Mouse (Mus musculus): Measurements from ENCODE around the gene Clec12a. TPM values are rescaled to one million over a fixed set of nuclear protein-coding genes. Genes with fewer than 3 reads are reported as not detected.
A peak's percentile ranks its signal among the peaks of the same experiment; 100 is the strongest.

Gene Clec12a
- total RNA-seq, 2 experiments from 2014 or later: 0.10 TPM; not detected in 1

DNA sequence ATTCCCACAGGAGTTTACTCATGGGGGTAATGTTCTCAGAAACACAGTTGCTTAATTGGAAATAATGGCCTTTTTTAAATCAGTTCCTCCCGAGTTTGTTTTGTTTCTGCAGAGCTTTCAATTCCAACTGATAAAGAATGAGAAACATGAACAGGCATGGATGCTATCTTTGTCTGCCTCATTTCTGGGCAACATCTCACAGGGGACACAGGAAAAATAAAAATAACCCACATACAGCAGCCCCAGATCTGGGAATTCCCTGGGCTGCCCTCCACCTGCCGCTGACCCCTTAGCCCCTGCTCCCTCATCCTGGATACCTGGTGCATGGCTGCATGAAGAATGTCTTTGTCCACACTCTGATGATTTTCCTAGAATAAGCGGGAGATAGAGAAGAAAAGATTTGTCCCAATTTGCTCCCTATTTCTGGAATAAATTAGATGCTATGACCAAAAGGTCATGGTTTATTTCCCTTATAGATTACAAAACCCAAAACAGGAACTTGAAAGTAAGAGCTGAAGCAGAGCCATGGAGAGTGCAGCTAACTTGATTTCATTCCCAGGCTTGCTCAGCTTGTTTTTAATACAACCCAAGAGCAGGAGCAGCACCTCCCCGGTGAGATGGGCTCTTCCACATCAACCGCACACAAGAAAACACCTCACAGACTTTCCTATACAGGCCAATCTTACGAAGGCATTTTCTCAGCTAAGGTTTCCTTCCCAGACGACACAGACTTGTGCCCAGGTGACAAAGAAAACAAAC is 27.1 kb downstream of the Clec12a start:
- intact Hi-C loops (cut with DNase I; ENCODE audit: low total_unique reads): loop anchor here (10.0 kb wide), 2 partner anchors 105 to 515 kb away; no protein-coding TSS in a partner anchor
- no peak for DNase-seq

- intact Hi-C loops (cut with DNase I; ENCODE audit: low total_unique reads): no loop called here
These were observed 32.5 kb downstream of the Clec12a start for GRCm38 (mm10) chr6:129374937-129375471.

GRCm38 (mm10) chr6:129380454-129380853 is 38.0 kb downstream of the Clec12a start:
- no peak for DNase-seq
- intact Hi-C loops (cut with DNase I; ENCODE audit: low total_unique reads): no loop called here

More at GRCm38 (mm10) chr6:129374937-129375471, 32.5 kb downstream of the Clec12a start:
- DNase-seq: no peak

DNA sequence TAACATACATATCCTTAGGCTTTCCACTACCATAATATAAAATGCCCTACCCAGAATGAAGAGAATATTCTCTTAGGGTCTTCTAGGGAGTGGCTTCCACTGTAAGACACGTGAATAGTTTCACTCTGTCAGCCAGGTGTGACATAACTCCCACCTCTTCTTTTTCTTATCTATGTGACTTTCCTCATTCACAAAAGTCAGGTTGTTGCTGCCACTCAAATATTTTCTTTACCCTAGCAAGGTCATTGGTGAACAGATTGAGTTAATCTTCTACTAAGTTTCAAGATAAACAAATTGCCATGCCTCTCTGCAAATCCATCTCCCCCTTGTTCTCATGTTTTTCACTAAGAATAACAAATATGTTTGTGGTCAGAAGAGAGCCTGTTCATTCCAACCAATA is 39.2 kb downstream of the Clec12a start:
- intact Hi-C loops (cut with DNase I; ENCODE audit: low total_unique reads): no loop called here
- DNase-seq: no peak

DNA sequence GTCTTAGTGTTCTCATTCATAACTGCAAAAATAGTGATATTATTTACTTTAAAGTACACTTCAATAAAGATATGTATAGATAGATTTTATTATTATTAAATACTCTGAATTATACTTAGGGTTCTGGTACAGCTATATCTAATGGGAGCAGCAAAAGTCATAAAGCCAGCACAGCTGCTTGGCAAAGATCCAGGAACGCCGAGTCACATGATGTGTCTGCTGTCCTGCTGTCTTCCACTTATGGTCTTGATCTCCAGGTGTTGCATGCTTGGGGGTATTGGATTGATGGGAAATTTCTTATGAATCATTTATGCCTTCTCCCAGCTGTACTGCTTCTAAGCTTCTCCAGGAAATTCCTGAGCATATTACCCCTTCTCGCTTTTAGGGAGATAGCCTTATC is 41.0 kb downstream of the Clec12a start:
- DNase-seq: no peak
- intact Hi-C loops (cut with DNase I; ENCODE audit: low total_unique reads): no loop called here

- no peak for DNase-seq
- intact Hi-C loops (cut with DNase I; ENCODE audit: low total_unique reads): no loop called here
These were observed 42.5 kb downstream of the Clec12a start for GRCm38 (mm10) chr6:129385000-129385399.

GRCm38 (mm10) chr6:129385774-129386173 is 43.3 kb downstream of the Clec12a start, which contains the start of gene Clec12b:
Clec12b (minus strand) TSS chr6:129385874.
- intact Hi-C loops (cut with DNase I; ENCODE audit: low total_unique reads): no loop called here
- DNase-seq: no peak

DNA sequence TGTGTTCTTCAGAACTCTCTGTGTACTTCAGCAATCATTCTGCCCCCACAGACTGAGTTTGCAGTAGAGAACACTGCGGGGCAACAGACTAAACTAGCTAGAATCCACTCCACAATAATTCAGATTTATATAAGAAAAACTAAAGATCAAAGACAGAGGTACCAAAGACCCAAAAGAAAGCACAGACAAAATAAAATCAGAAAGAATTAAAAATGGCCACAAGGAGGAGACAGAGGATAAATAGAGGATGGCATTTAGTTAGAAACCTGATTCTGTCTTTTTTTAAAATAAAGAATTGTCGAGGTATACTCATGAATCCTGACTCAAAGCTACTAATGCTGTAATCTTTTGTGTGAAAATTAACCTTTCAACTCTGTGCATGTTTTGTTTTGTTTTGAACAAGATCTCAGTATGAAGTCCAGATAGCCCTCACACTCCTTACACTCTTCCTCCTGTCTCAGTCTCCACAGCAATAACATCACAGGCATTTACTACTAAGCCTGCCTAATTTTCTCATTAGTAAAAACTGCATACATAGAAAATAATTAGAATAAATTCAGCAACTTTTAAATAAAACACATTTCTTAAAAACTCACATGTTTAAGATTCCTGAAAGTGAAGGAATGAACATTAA is 50.7 kb downstream of the Clec12a start:
- no peak for DNase-seq
- intact Hi-C loops (cut with DNase I; ENCODE audit: low total_unique reads): loop anchor here (5.0 kb wide), 1 partner anchor 84 kb away; no protein-coding TSS in a partner anchor

- no peak for DNase-seq
- intact Hi-C loops (cut with DNase I; ENCODE audit: low total_unique reads): loop anchor here (5.0 kb wide), 1 partner anchor 84 kb away; no protein-coding TSS in a partner anchor
These were observed 51.2 kb downstream of the Clec12a start for GRCm38 (mm10) chr6:129393732-129394131.

DNA sequence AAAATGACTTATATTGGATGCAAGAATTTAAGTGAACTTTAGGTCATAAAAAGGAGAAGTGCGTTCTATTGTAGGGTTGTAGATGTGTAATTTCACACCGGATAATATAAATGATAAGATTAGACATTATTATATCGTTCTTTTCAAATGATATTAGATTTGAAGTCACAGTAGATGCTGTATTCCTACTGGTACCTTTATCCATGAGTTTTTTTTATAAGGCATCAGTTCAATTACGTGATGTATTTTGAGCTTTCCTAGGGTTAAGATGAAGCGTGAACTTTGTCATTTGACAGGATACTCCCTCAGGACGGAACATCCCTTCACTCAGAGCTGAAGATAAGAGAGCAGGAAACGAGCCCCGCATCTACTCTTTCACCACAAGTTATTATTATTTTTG is 54.5 kb downstream of the Clec12a start, which contains the start of gene Clec1b:
Gene Clec1b (plus strand): TSS at position 301 of the 400 bp plus-strand sequence.
- no peak for DNase-seq
- intact Hi-C loops (cut with DNase I; ENCODE audit: low total_unique reads): loop anchor here (5.0 kb wide), 1 partner anchor 120 kb away; no protein-coding TSS in a partner anchor

- intact Hi-C loops (cut with DNase I; ENCODE audit: low total_unique reads): loop anchor here (5.0 kb wide), 1 partner anchor 117 kb away; no protein-coding TSS in a partner anchor
- DNase-seq: peak; percentile 14
These were observed 57.5 kb downstream of the Clec12a start for GRCm38 (mm10) chr6:129399945-129400344.

DNA sequence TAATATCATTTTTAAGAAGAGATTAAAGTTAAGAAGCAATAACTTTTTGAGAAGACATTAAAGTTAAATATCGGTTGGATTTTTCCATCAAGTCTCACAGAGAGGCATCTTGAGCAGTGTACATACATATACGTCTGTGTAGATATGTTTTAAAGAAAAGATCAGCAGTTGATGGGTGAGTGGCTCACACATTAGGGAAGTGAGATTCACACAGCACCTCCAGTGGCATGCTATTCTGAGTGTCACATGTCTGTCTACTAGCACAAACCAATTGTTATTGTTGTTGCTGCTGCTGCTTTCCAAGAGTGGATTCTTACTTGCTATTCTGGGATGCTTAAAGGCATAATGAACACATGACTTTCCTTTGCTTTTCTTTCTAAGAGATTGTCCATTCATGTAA is 59.9 kb downstream of the Clec12a start:
- DNase-seq: no peak
- intact Hi-C loops (cut with DNase I; ENCODE audit: low total_unique reads): no loop called here

DNA sequence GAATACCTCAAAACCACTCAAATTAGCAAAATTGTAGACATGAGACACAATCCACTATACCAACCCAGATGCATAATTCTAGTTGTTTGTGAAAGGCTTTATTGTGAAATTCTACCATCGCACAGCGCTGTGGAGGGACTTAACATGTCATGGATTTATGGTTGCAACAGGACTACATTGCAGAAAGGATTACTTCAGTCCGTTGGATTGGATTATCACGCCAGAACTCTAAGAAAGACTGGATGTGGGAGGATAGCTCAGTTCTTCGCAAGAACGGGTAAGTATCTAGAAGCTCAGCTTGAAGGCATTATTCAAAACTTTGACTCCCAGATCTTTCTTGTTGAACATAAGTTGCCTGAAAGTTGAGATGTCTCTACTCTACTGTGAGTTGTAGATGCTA is 60.9 kb downstream of the Clec12a start:
- intact Hi-C loops (cut with DNase I; ENCODE audit: low total_unique reads): no loop called here
- no peak for DNase-seq

DNA sequence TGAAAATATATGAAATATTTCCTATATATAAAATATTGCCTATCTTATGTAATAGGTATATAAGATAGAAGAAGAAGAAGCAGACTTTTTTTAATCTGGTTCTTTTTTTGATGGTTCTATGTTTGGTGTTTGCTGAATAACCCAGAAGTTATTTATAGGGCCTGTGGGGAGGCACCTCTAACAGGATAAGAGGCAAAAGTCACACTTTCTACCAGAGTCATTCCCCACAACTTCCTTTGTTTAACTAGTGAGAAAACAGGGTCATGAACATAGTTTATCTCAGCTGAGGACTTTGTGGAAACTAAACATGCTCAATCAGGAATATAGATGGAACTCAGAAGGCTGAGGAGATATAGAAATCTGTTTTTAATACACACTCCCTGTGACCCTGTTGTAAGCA is 63.5 kb downstream of the Clec12a start:
- intact Hi-C loops (cut with DNase I; ENCODE audit: low total_unique reads): no loop called here
- DNase-seq: no peak

DNA sequence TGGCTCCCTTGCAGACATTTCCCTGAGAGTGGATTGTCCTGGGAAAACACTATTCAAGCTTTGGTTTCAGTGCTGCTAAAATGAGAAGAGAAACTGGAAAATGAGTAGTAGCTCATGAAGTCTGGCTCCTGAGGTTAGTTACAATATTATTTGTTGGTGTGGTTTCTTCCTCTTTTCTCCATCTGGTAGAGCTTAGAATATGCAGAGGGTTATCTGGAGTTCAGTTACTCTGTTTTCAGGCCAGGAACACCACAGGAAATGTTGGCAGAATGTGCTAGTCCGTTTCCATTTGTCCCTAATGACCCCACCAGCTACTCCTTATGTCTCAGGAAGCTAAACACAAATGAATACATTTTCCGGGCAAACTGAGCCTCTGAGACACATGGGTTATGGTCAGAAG is 64.8 kb downstream of the Clec12a start:
- intact Hi-C loops (cut with DNase I; ENCODE audit: low total_unique reads): no loop called here
- no peak for DNase-seq

GRCm38 (mm10) chr6:129408562-129408961 is 66.1 kb downstream of the Clec12a start, which contains the start of gene Clec9a:
Clec9a (plus strand) TSS chr6:129408862.
- no peak for DNase-seq
- intact Hi-C loops (cut with DNase I; ENCODE audit: low total_unique reads): no loop called here

GRCm38 (mm10) chr6:129414177-129414576 is 71.7 kb downstream of the Clec12a start:
- intact Hi-C loops (cut with DNase I; ENCODE audit: low total_unique reads): no loop called here
- no peak for DNase-seq
